Mouse (Mus musculus): ENCODE measurements around the gene Acap2.

GRCm38 (mm10) chr16:31081891-31082290 is 119.2 kb downstream of the Acap2 start:
- TF ChIP-seq CTCF (IDR thresholded peaks at IDR 0.05; ENCODE audit: insufficient read depth, low read depth, low read length) (no peak), POLR2A (IDR thresholded peaks at IDR 0.05; ENCODE audit: insufficient read depth, low read depth, low read length) (no peak)
